Mouse (Mus musculus): ENCODE data around the gene Ddx3y. TPM values are rescaled to one million over a fixed set of nuclear protein-coding genes. Genes with fewer than 3 reads are reported as not detected.
A peak's percentile ranks its signal among the peaks of the same experiment; 100 is the strongest.

The Ddx3y gene
- 11.1 and 18.2 TPM in 2 replicates for polyA plus RNA-seq (2016; fragmentation: Nextera tagmentation; extraction: Ambion mirVana)

- Histone ChIP-seq H3K27me3 (ENCODE audit: insufficient read depth, poor library complexity, severe bottlenecking) (no peaks in the 10 kb centered on the region), H3K4me1 (replicated peaks) (no peaks in the 10 kb centered on the region), H3K4me3 (peak within 1 kb of the TSS; percentile 49), H3K9me3 (no peaks in the 10 kb centered on the region), H3K36me3 (peaks cover 3% of the 10 kb centered on the region; the same call in 1 of the 2 replicates), H3K27ac (peak within 1 kb of the TSS; percentile 74; the same call in 1 of the 2 replicates)
- WGBS, result under 1% methylated on average over 31 of the region's 31 CpGs
- peak; percentile 67 for DNase-seq (ENCODE audit: low spot score)
These were observed at the start of gene Ddx3y for GRCm38 (mm10) chrY:1286171-1286795. Ddx3y (minus strand) TSS chrY:1286629.

DNA sequence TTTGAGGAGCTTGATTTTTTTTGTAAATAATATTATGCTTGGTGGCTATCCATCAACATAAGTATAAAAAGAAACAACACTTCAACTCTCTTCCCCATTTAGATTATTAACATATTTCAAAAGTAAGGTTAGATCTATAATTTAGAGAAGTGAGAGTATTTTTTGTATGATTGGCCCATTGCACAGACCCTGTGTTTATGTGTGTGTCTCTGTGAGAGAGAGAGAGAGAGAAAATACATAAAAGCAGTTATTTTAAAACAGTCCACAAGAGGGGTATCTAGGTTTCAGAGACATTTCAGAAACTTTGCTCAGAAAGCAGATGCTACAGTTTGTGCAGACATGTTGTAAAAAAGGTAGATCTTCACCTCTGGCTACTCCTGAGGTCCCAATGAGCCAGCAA lies 7.3 kb upstream of the Ddx3y start:
- Histone ChIP-seq H3K27ac (no peak overlapping the region), H3K9me3 (no peaks in the 10 kb centered on the region), H3K27me3 (ENCODE audit: insufficient read depth, poor library complexity, severe bottlenecking) (no peaks in the 10 kb centered on the region), H3K36me3 (no peaks in the 10 kb centered on the region), H3K4me3 (no peak overlapping the region), H3K4me1 (replicated peaks) (no peaks in the 10 kb centered on the region)
- no peak for DNase-seq (ENCODE audit: low spot score)

DNA sequence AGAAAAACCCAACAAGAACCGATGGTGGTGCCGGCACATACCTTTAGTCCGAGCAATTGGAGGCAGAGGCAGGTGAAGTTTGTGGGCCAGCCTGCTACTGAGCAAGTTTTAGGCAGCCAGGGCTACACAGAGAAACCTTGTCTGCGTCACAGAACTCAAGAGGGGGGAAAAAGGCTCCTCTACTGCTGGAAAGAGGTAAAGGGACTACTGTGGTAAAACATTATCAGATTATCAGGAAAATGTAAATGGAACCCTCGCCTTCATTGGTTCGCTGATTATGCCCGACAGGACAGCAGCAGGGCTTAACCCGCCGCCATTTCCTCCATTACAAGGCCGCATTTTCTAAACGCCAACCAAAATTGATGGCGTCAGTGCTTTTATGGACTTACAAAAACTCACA lies 694 bp downstream of the Ddx3y start:
- Histone ChIP-seq H3K4me1 (replicated peaks) (no peaks in the 10 kb centered on the region), H3K4me3 (peak overlapping the region; percentile 49), H3K27ac (peak overlapping the region; percentile 74; the same call in 1 of the 2 replicates), H3K9me3 (no peaks in the 10 kb centered on the region), H3K36me3 (peaks cover 3% of the 10 kb centered on the region; the same call in 1 of the 2 replicates), H3K27me3 (ENCODE audit: insufficient read depth, poor library complexity, severe bottlenecking) (no peaks in the 10 kb centered on the region)
- peak; percentile 10 for DNase-seq (ENCODE audit: low spot score)
- 4% methylated on average over 12 of the region's 12 CpGs for WGBS

DNA sequence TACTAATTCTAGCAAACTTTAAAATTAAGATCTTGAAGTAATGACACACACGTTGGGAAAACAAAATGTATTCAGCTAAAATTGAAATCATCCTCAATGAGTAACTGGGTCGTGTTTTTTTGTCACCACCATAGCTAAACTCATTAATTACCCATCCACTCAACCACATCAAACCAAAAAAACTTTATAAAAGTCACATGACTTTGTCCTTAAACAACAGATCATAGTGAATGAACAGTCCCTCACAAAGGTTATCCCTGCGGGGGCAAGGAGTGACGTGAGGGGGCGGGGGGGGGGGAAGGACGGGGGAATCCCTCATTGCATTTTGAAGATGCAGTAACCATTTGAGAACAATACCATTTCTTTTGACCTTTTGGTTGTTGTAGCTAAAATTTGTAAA lies 40.3 kb downstream of the Ddx3y start:
- Histone ChIP-seq H3K9me3 (no peaks in the 10 kb centered on the region), H3K27ac (no peak overlapping the region), H3K4me3 (peak overlapping the region; percentile 50; the same call in 1 of the 2 replicates), H3K4me1 (replicated peaks) (no peaks in the 10 kb centered on the region), H3K27me3 (ENCODE audit: insufficient read depth, poor library complexity, severe bottlenecking) (no peaks in the 10 kb centered on the region), H3K36me3 (no peaks in the 10 kb centered on the region)
- DNase-seq (ENCODE audit: low spot score), result no peak
- WGBS, result 60% methylated on average over 6 of the region's 6 CpGs

DNA sequence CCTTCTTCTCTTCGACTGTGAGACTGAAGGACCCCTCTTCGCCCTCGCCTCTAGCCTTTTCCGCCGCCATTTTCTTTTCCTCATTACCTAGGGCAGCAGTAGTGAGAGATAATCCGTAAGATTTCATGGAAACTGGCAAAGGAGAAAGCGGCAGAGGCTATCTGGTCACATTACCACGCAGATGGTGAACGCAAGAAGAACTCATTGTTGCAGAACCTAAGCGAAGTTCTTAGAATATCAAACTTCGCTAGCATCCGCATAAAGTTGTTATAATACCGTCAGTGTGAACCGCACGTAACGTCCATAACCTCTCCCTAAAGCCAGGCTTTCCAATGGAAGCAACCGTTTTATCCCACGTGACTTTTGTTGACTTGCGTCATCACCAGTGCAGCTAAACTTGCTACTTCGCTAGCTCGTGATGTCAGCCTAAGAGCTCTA lies 41.0 kb downstream of the Ddx3y start, which contains the start of gene Uty:
Gene Uty, minus strand, starts transcription at position 334 of the 438 bp plus-strand sequence.
- Histone ChIP-seq H3K4me1 (replicated peaks) (no peaks in the 10 kb centered on the region), H3K9me3 (no peaks in the 10 kb centered on the region), H3K4me3 (peak within 1 kb of the TSS; percentile 50), H3K36me3 (no peaks in the 10 kb centered on the region), H3K27ac (peak within 1 kb of the TSS; percentile 80), H3K27me3 (ENCODE audit: insufficient read depth, poor library complexity, severe bottlenecking) (no peaks in the 10 kb centered on the region)
- WGBS, result 0% methylated on average over 21 of the region's 21 CpGs
- DNase-seq (ENCODE audit: low spot score), result peak; percentile 54

DNA sequence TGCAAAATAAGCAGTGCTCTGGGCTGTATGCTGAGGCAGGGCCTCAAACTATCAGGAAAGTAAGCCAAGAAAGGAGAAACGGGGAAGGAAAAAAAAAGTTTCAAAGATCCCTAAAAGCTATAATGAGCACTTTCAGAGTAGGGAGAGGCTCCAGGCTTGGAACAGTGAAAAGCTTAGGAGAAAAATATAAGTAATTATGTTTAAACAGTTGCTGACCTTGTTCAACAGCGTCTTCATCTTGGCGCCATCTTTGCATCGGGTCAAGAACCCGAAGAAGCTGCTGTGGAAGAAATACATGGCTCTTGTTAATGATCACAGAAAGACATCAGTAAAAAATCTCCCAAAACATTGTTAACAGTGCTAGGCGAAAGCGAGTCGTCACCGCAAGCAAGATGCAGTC lies 41.5 kb downstream of the Ddx3y start:
- H3K36me3 ChIP-seq, result no peaks in the 10 kb centered on the region
- peak overlapping the region; percentile 50 for H3K4me3 ChIP-seq
- no peaks in the 10 kb centered on the region for H3K27me3 ChIP-seq (ENCODE audit: insufficient read depth, poor library complexity, severe bottlenecking)
- peak overlapping the region; percentile 80 for H3K27ac ChIP-seq
- H3K4me1 ChIP-seq (replicated peaks), result no peaks in the 10 kb centered on the region
- DNase-seq (ENCODE audit: low spot score), result no peak
- no peaks in the 10 kb centered on the region for H3K9me3 ChIP-seq
- WGBS, result 0% methylated on average over 9 of the region's 9 CpGs

DNA sequence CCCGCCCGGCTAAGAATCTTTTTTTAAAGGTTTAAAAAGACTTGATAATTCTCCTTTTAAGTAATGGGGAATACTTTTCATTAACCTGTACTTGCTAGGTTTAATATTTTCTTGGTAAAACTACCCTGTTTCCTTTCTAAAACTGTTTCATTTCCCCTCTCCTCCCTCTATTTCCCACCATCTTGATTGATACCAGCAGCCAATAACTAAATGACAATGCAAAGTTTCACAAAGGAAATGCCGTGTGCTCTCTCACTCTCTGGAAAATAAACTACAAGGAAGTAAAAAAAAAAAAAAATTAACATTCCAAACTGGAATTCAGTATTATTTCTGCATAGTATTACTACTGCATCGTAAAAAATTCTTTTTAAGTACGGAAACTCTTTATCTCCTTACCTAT lies 42.0 kb downstream of the Ddx3y start:
- Histone ChIP-seq H3K36me3 (no peaks in the 10 kb centered on the region), H3K27me3 (ENCODE audit: insufficient read depth, poor library complexity, severe bottlenecking) (no peaks in the 10 kb centered on the region), H3K4me3 (peak overlapping the region; percentile 50), H3K9me3 (no peaks in the 10 kb centered on the region), H3K27ac (no peak overlapping the region; the same call in 1 of the 2 replicates), H3K4me1 (replicated peaks) (no peaks in the 10 kb centered on the region)
- whole genome bisulfite sequencing, result 79% methylated on average over 5 of the region's 5 CpGs
- DNase-seq (ENCODE audit: low spot score), result no peak

DNA sequence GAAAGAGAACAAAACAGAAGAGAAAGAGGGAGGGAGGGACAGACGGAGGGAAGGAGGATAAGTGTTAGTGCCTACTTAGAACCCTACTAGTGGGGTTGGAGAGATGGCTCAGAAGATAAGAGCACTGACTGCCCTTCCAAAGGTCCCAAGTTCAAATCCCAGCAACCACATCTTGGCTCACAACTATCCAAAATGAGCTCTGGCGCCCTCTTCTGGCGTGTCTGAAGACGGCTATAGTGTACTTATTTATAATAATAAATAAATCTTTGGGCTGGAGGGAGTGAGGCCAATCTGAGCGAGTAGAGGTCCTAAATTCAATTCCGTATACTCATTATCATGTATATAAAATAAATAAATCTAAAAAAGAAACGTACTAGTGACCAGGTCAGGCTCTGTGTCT lies 66.4 kb downstream of the Ddx3y start:
- H3K27me3 ChIP-seq (ENCODE audit: insufficient read depth, poor library complexity, severe bottlenecking), result no peaks in the 10 kb centered on the region
- H3K27ac ChIP-seq, result no peak overlapping the region
- H3K4me1 ChIP-seq (replicated peaks), result no peaks in the 10 kb centered on the region
- DNase-seq (ENCODE audit: low spot score), result no peak
- 78% methylated on average over 6 of the region's 7 CpGs for WGBS
- H3K9me3 ChIP-seq, result no peaks in the 10 kb centered on the region
- H3K4me3 ChIP-seq, result no peak overlapping the region
- 0 out of 2 replicates have a peak, but pooled peaks cover 3% of the 10 kb centered on the region for H3K36me3 ChIP-seq

Other genes with a start within 250 kb of the Ddx3y start
- gene Uty, start 40.9 kb downstream of the Ddx3y start, polyA plus RNA-seq (2016; fragmentation: Nextera tagmentation; extraction: Ambion mirVana), result 10.8 and 17.6 TPM in 2 replicates
- not detected in 2 replicates for gene Usp9y, start 173.2 kb upstream of the Ddx3y start, polyA plus RNA-seq (2016; fragmentation: Nextera tagmentation; extraction: Ambion mirVana)